Mouse (Mus musculus): ENCODE measurements around the gene Sds.
"Not testable (repeated sequence)": the region's sequence is repeated elsewhere in the genome, so short reads cannot be mapped to it uniquely, and the experiment has no call there.

Sds gene

DNA sequence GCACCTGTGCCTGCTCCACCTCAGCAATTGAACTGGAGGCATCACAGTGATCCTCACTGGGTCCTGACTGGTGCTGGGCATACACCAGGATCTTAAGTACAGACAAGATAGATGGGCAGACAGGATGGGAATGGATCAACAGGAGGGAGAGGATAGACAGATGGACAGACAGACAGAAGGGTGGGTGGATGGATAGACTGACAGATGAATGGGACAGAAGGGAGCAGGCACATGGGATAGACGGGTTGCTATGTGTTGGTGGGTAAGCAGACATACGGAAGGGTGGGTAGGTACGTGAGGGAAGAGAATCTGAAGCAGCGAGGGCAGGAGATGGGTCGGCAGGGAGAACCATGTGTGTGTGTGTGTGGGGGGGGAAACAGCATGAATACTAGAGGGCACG, 17.1 kb downstream of the Sds start:
- DNase-seq: no peak

DNA sequence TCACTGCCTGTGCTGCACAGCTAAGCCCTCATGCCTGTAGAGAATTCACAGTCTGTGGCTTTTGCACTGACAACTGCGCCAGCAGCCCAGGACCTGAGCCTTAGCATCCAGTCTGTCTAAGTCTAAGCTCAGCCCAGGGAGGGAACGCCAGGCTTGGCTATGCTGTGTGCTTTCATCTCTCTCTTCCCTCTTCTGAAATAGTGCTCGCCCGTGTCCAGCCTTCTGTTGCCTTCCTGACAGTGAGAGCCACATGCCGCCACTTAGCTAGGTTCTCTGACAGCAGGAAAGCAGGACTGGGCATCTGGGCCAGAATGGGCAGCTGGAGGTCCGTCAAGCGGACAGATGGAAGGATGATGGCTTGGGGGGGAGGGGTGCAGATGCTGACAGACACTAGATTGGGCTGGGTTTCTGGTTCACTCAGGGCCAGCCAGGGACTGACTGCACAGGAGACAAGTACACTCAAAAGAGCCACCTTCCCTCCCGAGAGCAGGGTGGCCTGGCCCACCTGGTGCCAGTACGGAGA, 17.6 kb downstream of the Sds start:
- DNase-seq: no peak

DNA sequence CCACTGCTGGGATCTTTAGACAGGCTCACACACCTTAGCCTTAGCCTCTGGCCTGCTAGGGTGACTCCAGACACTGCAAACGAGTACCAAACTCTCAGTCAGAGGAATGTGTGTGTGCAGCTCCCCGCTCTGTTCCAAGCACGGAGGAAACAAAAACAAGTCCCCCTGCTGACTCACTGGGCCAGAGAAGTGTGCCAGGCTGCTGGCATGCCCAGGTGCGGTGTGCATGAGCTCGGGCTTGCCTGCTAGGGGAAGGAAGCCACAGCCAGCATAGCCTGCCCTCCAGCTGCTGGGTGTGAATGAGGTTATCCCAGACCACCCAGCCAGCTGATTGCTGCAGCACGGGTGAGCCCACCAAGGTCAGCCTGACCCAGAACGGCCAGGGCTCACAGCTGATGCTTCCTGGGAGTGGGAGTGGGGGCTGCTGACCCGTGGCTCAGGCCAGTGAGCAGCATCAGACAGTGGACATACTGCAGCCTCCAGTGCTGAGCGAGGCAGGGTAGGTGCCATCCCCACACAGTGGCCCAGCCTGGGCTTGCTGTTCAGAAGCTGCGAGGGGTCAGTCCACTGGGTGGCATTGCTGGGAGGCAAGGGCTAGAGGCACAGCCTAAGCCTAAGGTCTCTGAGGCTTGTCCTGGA, 18.9 kb downstream of the Sds start:
- no peak for DNase-seq

DNA sequence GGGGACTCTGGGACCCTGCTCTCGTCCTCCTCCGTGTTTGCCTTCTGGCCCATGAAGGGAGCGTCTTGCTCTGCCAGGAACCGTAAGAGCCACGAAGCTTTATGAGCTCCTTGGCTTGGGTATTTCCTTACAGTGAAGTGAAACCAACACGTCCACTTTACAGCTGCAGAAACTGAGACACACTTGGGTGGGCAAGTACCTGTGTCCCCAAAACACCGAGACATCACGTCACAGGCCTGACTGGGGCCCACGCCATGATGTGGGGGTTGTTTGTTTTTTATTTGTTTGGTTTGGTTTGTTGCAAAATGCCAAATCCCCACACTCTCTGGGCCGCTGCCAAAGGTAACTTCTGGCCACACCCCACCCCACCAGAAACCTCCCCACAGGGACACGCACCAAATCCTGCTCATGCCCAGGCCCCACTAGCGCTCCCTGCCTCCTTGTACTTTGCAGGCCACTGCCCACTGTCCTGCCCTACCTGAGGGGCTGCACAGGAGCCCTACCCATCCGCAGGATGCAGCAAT, 19.4 kb downstream of the Sds start:
- DNase-seq: no peak

DNA sequence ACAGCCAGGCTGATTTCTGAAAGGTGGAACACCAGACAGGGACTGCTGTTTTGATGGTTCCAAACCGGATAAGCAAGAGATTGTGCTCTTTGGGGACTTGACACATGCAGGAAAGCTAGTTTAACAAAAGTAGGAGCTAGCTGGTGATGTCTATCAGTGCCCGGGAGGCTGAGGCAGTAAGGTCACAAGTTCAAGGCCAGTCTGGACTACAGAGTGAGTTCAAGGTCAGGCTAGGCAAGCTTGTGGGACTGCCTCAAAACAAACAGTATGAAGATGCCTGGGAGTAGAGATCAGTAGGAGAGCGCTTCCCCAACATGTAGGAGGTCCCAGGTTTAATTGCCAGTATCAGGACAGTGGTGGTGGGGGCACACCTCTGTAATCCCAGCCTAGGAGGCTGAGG, 20.7 kb downstream of the Sds start:
- no peak for DNase-seq

DNA sequence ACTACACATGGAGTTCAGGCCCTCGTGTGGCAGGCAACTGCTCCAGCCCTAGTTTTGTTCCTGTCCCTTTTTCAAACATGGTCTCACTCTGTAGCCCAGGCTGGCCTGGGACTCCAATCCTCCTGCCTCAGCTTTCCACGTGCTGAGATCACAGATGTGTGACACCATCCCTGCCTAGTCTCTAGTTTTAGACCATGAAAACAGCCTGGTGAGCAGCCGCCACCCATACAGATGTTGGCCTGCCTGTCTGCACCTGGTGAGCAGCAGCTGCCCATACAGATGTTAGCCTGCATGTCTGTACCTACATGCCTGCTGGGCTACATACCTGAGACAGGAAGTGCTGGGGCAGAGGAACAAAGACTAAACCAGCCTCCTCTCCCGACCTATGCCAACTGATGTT, 22.9 kb downstream of the Sds start:
- DNase-seq: no peak

DNA sequence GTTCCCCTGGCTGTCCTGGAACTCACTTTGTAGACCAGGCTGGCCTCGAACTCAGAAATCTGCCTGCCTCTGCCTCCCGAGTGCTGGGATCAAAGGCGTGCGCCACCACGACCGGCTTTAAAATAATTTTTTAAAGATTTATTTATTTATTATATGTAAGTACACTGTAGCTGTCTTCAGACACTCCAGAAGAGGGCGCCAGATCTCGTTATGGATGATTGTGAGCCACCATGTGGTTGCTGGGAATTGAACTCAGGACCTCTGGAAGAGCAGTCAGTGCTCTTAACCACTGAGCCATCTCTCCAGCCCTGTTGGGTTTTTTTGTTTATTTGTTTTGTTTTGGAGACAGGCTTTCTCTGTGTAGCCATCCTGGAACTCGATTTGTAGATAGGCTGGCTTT, 24.3 kb downstream of the Sds start:
- not testable (repeated sequence) for DNase-seq

DNA sequence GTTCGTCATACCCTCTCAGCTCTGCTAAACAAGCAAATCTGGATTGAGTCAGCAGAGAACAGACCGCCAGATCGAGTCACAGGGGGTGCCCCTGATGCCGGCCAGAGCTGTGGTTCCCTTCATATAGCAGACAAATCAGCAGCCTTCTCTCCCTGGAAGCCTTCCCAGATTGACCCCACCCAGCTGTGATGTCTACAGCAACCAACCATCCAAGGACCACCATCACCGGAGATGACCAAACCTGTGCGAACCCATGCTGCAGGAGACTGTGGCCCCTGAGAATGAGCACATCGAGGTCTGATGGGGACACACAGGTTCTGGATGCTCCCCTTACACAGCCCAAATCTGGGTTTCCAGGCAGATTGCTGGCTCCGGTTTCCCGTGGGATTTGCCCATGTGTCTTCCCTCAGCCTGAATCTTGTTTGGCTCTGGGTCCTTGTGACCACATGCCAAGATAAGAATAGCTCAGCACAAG, 25.9 kb downstream of the Sds start:
- DNase-seq: no peak

DNA sequence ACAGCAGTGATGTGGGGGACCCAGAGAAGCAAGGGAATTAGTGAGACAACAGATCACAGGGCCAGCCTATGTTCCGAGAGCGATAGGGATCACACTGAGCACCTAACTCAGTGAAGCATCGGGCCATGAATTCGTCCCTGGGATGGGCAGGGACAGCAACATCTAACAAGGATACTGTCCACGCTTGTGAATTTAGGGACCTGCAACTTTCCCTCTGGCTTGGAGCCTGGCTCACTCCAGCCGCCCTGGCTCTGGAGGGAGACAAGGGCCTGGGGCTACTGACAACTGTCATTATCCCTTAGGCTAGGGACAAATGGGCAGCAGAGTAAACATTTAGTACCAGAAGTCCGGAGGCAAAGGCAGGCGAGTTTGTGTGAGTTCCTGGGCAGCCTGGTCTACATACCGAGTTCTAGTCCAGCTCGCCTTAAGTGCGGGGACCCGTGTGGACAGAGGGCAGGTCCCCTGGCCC, 26.4 kb downstream of the Sds start:
- DNase-seq: no peak

DNA sequence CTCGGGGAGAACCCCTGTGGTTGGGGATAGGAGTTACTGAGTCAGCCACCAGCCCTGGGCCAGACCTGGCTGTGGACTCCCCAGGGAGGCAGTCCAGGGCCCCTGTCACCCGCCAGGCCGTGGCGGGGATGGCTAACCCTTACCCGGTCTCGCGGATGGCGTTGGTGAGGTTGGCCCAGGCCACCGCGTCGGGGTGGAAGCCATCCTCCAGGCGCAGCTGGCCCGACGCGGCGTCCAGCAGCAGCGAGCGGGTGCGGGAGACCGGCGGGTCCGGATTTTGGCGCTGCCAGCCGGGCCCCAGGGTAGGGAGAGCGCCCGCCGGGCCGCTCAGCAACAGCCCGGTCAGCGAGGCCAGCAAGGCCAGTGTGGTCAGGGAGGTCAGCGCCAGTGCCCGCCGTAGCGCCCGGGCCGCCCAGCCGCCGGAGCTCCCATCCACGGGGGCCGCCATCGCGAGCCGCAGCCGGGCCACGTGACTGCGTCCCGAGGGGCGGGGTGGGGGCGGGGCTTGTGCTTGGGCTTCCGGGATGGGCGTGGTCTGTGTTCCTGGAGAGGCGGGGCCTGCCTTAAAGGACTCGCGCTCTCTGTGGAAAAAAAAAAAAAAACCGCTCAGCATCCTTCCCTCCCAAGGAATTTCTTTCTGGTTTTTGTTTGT, 26.9 kb downstream of the Sds start, which contains the start of gene Plbd2:
TSS of gene Plbd2 (minus strand) at position 482 of the 652 bp plus-strand sequence.
- peak; percentile 64 to 76 for DNase-seq

DNA sequence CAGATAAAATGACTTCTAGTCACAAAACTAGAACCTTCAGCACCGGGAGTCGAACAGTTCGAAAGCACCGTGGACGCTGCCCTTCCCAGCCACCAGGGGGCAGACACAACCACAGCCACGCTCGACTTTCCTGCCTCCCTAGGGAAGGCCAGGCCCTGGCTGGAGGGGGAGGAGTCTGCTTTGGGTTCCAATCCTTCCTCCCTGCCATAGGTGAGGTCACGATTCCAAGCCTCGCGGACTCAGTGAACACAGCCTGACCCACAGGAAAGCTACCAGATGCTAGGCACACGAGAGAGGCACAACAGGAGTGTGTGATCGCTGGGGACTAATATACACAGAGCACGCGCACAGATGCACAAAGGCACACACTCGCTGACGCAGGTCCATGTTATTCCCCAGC, 29.0 kb downstream of the Sds start:
- peak; percentile 77 to 88 for DNase-seq

DNA sequence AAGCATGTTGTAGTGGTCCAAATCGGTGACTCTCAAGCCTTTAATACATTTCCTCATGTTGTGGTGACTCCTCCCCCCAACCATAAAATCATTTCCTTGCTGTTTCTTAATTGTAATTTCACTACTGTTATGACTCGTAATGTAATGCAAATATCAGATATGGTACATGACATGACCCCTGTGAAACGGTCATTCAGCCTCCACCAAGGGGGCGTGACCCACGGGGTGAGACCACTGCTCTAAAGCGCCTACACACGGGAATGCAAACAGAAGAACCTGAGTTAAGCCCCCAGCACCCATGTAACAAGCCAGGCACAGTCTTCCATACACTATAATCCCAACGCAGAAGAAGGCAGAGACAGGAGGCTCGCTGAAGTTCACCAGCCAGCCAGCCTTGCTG, 29.5 kb downstream of the Sds start:
- no peak for DNase-seq

DNA sequence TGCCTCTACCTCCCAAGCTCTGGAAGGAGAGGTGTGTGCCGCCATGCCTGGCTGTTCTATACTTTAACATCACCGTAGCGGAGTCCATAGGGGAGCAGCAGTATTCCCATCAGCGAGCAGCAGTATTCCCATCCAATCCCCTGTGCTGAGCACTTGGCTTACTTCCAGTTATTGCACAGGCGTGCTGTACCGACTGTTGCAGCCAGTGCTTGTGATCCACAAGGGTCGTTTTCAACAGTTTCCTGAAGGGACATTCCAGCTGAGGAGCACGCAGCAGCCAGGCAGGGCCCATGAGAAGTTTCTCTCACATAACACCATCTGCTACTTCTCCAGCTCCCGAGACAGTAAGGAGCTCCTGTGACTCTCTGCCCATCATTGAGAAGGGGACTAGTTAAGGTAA, 30.2 kb downstream of the Sds start:
- no peak for DNase-seq

DNA sequence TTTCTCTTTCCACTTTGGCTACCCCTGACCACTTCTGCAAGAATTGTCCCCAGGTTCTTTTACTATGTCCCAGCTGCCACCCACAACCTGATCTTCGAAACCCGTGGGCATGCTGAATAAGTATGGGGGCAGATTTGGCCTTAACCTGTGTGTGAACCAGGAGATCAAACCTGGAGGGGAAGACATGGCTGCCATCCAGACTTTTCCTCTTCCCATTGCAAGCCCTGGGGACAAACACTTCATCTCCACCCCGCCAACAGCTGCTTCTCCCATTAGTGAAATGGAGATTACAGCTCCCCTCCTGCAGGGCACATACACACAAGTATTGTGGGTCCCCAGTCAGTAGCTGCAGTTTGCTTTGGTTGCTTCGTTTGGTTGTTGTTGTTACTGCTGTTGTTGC, 31.0 kb downstream of the Sds start:
- DNase-seq: no peak

DNA sequence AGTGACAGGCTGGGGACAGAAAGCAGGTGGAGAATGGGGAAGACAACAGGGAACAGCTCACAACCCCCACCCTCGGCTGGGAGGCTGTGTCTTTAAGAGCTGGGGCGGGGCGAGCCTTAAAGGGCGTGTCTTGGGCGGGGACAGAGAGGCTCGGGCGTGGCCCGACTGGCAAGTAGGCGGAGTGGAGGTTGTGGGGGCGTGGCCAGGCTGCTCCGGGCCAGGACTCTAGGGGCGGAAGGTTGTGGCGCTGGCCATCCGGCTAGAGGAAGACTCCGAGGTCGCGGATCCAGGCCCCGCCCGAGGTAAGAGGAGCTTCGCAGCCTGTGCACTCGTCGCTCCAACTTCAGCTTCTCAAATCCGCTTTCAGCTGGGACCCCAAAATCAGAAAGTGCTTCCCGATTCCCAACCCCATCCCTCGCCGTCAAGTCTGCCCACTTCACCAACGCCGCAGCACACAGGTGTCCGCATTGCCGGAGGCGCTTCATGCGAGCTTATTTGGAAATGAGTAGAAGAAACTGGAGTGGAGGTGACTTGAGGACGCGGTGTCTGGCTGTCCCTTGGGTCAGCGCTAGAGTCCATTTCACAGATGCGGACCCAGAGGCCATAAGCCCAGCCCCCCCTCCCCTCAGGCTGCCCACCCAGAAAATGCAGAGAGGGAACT, 34.8 kb downstream of the Sds start, which contains the start of gene Slc8b1:
TSS of gene Slc8b1 (plus strand) at position 187 of the 661 bp plus-strand sequence.
- peak; percentile 96 to 99 for DNase-seq

DNA sequence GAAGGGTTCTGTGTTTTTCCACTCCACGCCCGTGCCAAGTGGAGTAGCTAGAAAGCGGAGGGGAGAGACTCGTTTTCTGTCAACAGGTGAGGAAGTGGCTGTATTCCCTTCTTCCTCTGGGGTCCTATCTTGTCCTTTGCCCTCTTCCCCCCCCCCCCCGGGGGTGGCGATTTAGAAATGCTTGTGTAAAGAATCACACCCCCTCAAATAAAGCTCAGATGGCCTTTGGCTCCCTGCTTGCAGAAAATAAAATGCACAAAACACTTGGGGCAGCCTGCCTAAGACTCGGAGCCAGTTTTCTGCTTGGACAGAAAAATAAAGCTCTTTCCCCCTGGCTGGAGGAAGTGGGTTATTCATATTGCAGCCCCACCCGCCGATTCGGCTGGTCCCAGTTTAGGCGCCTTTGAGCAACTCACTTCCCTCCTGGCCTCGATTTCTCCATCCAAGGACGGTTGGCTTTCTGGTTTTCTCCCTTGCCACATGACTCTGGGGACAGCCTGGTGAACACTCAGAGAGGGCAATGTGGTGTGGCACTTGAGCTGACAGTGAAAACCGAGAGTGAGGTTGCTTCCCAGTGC, 35.4 kb downstream of the Sds start:
- DNase-seq: no peak

DNA sequence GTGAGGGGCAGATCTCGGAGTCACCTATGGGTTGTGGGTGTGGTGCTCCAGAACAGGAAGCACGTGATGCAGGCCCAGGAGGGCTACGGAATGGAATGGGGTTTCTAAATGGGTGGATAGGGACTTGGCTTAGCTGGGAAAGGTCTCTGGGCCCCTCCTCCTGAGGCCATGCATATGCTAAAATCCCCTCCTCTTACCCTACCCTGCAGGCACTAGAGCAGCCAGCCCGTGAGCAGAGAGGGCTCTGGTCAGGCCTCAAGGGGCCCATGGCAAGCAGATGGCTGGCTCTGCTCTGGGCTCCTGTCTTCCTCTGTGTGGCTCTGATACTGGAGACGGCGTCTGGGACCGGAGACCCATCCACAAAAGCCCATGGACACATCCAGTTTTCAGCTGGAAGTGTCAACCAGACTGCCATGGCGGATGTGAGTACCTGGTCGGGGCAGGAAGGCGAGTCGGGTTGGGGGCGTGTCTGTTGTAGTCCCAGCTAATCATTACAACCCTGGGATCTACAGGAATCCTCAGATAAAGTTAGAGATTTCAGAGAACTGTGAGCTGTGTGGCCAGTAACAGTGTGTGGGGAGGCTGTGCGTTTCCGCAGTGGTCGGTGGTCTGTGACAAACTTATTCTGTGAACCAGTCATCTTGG, 36.7 kb downstream of the Sds start:
- peak in 1 of 2 experiments; percentile 40 for DNase-seq

DNA sequence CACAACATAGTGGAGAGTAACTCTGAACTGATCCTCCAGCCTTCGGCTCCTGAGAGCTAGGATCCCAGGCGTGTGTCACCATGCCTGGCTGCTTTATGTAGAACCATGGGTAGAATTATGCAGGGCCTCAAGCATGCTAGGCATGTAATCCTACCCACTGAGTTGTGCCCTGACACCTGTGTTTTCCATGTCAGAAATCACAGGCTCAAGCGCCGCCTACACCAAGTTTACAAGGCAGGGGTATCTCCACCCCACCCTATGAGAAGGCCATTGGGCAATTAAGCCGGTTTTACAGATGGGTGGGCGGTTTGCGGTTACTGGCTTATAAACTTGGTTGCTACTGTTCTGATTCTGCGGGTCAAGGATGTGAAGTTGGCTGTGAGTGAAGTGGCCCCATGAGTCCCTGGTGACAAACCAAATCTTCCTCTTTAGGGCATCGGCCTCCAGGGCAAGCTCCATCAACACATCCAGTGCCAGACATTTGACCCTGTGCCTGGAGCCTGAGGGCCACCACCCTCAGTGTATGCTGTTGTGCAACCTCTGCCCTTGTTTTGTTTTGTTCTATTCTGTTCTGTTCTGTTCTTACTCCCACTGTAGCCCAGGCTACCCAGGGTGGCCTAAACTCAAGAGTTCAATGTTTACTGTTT, 37.8 kb downstream of the Sds start:
- DNase-seq: no peak

DNA sequence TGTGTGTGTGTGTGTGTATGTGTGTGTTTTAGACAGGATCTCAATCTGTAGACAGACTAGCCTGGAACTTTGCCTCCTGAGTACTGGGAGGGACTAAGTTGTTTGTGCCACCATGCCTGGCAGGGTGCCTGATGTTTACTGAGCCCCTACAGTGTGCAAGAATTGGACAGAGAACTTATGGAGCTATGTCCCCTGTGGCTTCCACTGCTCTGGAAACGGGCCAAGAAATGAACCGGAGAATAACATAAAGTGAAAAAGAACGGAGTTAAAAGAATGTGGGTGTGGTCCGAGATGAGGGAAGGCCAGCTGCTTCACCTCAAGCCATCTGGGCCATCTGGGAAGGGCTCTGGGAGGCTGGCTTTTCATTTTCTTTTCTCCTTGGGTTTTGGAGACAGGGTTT, 38.4 kb downstream of the Sds start:
- no peak for DNase-seq

DNA sequence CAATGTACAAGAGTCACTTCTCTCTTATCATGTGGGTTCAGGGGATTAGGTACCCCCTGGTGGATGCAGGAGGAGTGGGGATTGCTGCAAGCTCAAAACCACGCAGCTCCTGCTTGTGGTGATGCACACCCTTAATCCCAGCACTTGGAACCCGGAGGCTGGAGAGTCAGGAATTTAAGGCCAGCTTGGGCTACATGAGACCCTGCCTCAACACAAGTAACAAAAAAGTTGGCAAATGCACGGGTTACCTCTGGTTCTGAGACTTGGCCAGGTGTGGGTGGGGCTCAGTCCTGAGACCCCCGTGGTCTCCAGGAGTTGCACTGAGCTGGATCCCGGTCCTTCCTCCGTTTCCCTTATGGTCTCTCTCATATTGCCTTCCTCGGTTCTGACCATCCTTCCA, 39.1 kb downstream of the Sds start:
- DNase-seq: no peak

DNA sequence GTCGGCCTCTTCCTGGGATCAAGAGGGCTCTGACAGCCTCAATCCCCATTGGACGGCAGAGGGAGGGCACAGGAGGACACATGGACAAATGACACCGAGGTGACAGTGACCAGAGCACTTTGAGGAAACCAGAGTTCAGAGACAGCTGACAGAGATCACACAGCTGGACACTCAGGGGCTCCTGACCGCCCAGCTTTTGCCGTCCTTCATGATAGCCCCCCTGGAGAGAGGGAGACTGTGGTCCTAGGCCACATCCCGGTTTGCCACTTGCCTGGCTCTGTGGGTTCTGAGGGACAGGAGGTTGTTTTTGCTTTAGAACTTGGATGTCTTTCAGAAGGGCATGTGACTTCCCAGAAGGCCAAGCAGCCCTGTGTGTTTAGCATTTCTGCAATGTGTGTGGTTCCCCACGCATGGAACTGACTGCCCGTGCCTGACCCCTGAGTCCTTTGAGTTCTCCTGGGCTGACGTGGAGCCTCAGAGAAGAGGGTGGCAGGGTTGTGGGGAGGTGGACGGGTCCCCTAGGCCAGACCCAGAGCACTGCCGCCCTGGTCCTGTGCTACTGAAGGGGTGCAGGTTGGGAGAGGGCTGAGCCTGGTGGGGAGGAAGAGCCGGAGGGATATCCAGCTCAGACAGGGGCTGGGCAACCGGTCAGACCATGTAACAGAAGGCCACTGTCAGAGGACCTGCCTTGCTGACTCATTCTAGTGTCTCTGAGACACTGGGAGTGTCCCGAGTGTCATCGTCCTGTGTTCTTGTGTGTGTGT, 40.1 kb downstream of the Sds start:
- DNase-seq: peak; percentile 74 to 83

All from kidney, adult 8-10 months (tissue).